Mouse (Mus musculus): Measurements from ENCODE around the gene Cmtm5.

- TF ChIP-seq CTCF (IDR thresholded peaks at IDR 0.05; ENCODE audit: low read depth, low read length) (no peak), GATA2 (IDR thresholded peaks at IDR 0.05; ENCODE audit: borderline replicate concordance, low read depth, low read length) (no peak), TAL1 (conservative IDR thresholded peaks at IDR 0.05; ENCODE audit: low read depth, low read length) (no peak), GATA1 (IDR thresholded peaks at IDR 0.05; ENCODE audit: borderline replicate concordance, low read length) (no peak)
Observed at GRCm38 (mm10) chr14:54943971-54944370, 7.9 kb downstream of the Cmtm5 start.
